Mouse (Mus musculus): Measurements from ENCODE around the gene Mrpl9. TPM values are rescaled to one million over a fixed set of nuclear protein-coding genes. Genes with fewer than 3 reads are reported as not detected.

The Mrpl9 gene
- polyA plus RNA-seq, 1 experiment from 2014 or later, result 75.2 TPM

GRCm38 (mm10) chr3:94473115-94473505, 30.0 kb downstream of the Mrpl9 start:
- Histone ChIP-seq H3K4me3 (ENCODE audit: low read depth, low read length) (no peak overlapping the region), H3K9ac (ENCODE audit: low read length) (no peak overlapping the region), H3K27ac (replicated peaks; ENCODE audit: low read depth, low read length) (no peak overlapping the region), H3K36me3 (ENCODE audit: control insufficient read depth, insufficient read depth, low read length) (no peaks in the 10 kb centered on the region), H3K9me3 (ENCODE audit: control insufficient read depth, low read length) (no peaks in the 10 kb centered on the region), H3K4me1 (ENCODE audit: control insufficient read depth, insufficient read depth, low read length) (peaks cover 9% of the 10 kb centered on the region; the same call in 1 of the 2 replicates), H3K4me2 (ENCODE audit: low read depth, severe bottlenecking) (peak overlapping the region; percentile 46; the same call in 1 of the 2 replicates), H3K27me3 (ENCODE audit: control insufficient read depth, insufficient read depth, low read length) (no peaks in the 10 kb centered on the region)
- 49% methylated on average over 10 of the region's 10 CpGs for WGBS
- no peak for DNase-seq (ENCODE audit: low spot score)
- ATAC-seq (ENCODE audit: insufficient number of reproducible peaks, low FRiP score, low TSS enrichment, low read depth), result no peak

GRCm38 (mm10) chr3:94473567-94474232, 30.6 kb downstream of the Mrpl9 start:
- no peak overlapping the region for H3K9ac ChIP-seq (ENCODE audit: low read length)
- H3K36me3 ChIP-seq (ENCODE audit: control insufficient read depth, insufficient read depth, low read length), result no peaks in the 10 kb centered on the region
- ATAC-seq (ENCODE audit: insufficient number of reproducible peaks, low FRiP score, low TSS enrichment, low read depth), result no peak
- H3K27ac ChIP-seq (replicated peaks; ENCODE audit: low read depth, low read length), result no peak overlapping the region
- peaks cover 9% of the 10 kb centered on the region; the same call in 1 of the 2 replicates for H3K4me1 ChIP-seq (ENCODE audit: control insufficient read depth, insufficient read depth, low read length)
- no peak overlapping the region for H3K4me2 ChIP-seq (ENCODE audit: low read depth, severe bottlenecking)
- 0 out of 2 replicates have a peak, but pooled peaks cover 2% of the 10 kb centered on the region for H3K27me3 ChIP-seq (ENCODE audit: control insufficient read depth, insufficient read depth, low read length)
- no peak for DNase-seq (ENCODE audit: low spot score)
- no peaks in the 10 kb centered on the region for H3K9me3 ChIP-seq (ENCODE audit: control insufficient read depth, low read length)
- no peak overlapping the region for H3K4me3 ChIP-seq (ENCODE audit: low read depth, low read length)
- 67% methylated on average over 5 of the region's 5 CpGs for WGBS

DNA sequence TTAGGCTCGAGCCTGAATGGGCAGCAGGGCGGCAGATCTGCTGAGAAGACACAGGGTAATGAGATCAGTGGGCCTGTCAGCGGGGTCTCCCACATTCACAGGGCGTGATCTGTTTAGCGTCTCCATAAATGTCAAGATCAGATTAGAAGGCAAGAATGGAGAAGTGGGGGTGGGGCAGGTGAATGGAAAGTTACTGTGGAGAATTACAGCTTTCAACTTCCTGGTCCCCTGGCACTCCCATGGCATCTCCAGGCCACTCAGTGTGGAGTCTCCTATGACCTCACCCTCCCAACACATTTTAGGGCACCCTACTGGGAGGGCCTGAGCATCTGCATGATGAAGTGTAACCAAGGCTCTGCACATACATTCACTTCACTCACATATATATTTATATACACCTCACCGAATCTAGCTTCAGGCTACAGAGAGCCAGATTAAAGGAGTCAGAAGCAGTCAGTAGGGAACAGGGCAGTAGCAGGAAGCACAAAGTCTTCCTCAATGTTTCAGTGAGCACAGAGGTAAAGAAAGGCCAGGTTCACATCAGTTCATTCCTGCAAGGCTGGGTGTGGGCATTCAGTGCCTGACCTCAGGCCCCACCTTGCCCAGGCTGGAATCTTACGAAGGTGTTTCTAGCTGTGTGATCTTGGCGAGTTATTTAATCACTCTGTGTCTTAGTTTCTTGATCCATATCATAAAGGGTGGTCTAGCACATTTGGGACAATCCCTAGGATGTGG, 33.4 kb downstream of the Mrpl9 start:
- Histone ChIP-seq H3K4me2 (ENCODE audit: low read depth, severe bottlenecking) (no peak overlapping the region), H3K36me3 (ENCODE audit: control insufficient read depth, insufficient read depth, low read length) (no peaks in the 10 kb centered on the region), H3K27ac (replicated peaks; ENCODE audit: low read depth, low read length) (no peak overlapping the region), H3K9ac (ENCODE audit: low read length) (no peak overlapping the region), H3K9me3 (ENCODE audit: control insufficient read depth, low read length) (no peaks in the 10 kb centered on the region), H3K4me1 (ENCODE audit: control insufficient read depth, insufficient read depth, low read length) (peaks cover 13% of the 10 kb centered on the region), H3K4me3 (ENCODE audit: low read depth, low read length) (no peak overlapping the region), H3K27me3 (ENCODE audit: control insufficient read depth, insufficient read depth, low read length) (peaks cover 8% of the 10 kb centered on the region; the same call in 1 of the 2 replicates)
- WGBS, result 34% methylated on average over 8 of the region's 8 CpGs
- DNase-seq (ENCODE audit: low spot score), result peak; percentile 36
- no peak for ATAC-seq (ENCODE audit: insufficient number of reproducible peaks, low FRiP score, low TSS enrichment, low read depth)

GRCm38 (mm10) chr3:94477444-94477843, 34.3 kb downstream of the Mrpl9 start:
- Histone ChIP-seq H3K4me2 (ENCODE audit: low read depth, severe bottlenecking) (no peak overlapping the region), H3K4me3 (ENCODE audit: low read depth, low read length) (no peak overlapping the region), H3K4me1 (ENCODE audit: control insufficient read depth, insufficient read depth, low read length) (peaks cover 9% of the 10 kb centered on the region), H3K27ac (replicated peaks; ENCODE audit: low read depth, low read length) (no peak overlapping the region), H3K9me3 (ENCODE audit: control insufficient read depth, low read length) (no peaks in the 10 kb centered on the region), H3K36me3 (ENCODE audit: control insufficient read depth, insufficient read depth, low read length) (no peaks in the 10 kb centered on the region), H3K27me3 (ENCODE audit: control insufficient read depth, insufficient read depth, low read length) (peaks cover 8% of the 10 kb centered on the region; the same call in 1 of the 2 replicates), H3K9ac (ENCODE audit: low read length) (no peak overlapping the region)
- no peak for ATAC-seq (ENCODE audit: insufficient number of reproducible peaks, low FRiP score, low TSS enrichment, low read depth)
- DNase-seq (ENCODE audit: low spot score), result no peak
- 63% methylated on average over 4 of the region's 4 CpGs for WGBS

DNA sequence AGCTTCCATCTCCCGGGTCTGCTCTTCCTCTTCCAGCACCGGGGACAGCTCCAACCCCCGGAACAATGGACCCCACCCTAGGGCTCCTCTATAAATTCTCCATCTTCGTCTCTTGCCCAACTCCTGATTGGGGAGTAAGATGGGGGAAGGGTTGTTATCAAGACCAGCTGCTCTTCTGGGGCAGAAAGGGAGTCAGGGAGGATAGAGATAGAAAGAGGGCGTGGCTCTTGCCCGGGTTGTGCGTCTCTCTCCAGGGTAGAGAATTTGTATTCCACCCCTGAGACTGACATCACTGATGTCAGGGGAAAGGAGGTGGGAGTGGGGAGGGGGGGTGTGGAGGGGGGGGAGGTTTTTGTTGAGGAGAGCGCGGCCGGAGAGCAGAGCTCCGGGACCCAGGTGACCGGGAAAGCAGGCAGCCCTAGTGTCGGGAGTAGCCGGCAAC, 34.9 kb downstream of the Mrpl9 start, which contains the start of gene Celf3:
Gene Celf3 (plus strand): TSS at position 315 of the 442 bp plus-strand sequence.
- WGBS, result under 1% methylated on average over 12 of the region's 14 CpGs
- DNase-seq (ENCODE audit: low spot score) (peak; percentile 53), ATAC-seq (ENCODE audit: insufficient number of reproducible peaks, low FRiP score, low TSS enrichment, low read depth) (0 out of 2 replicates have a peak, but pooled peaks have one; percentile 26)
- Histone ChIP-seq H3K9me3 (ENCODE audit: control insufficient read depth, low read length) (no peaks in the 10 kb centered on the region), H3K4me3 (ENCODE audit: low read depth, low read length) (0 out of 2 replicates have a peak within 1 kb of the TSS, but pooled peaks have one; percentile 3), H3K9ac (ENCODE audit: low read length) (no peak within 1 kb of the TSS), H3K27ac (replicated peaks; ENCODE audit: low read depth, low read length) (no peak within 1 kb of the TSS), H3K27me3 (ENCODE audit: control insufficient read depth, insufficient read depth, low read length) (peaks cover 8% of the 10 kb centered on the region; the same call in 1 of the 2 replicates), H3K4me1 (ENCODE audit: control insufficient read depth, insufficient read depth, low read length) (peaks cover 8% of the 10 kb centered on the region; the same call in 1 of the 2 replicates), H3K36me3 (ENCODE audit: control insufficient read depth, insufficient read depth, low read length) (no peaks in the 10 kb centered on the region), H3K4me2 (ENCODE audit: low read depth, severe bottlenecking) (no peak within 1 kb of the TSS)

- H3K4me1 ChIP-seq (ENCODE audit: control insufficient read depth, insufficient read depth, low read length), result peaks cover 8% of the 10 kb centered on the region; the same call in 1 of the 2 replicates
- no peaks in the 10 kb centered on the region for H3K9me3 ChIP-seq (ENCODE audit: control insufficient read depth, low read length)
- H3K9ac ChIP-seq (ENCODE audit: low read length), result no peak overlapping the region
- 0 out of 2 replicates have a peak overlapping the region, but pooled peaks have one; percentile 3 for H3K4me3 ChIP-seq (ENCODE audit: low read depth, low read length)
- H3K36me3 ChIP-seq (ENCODE audit: control insufficient read depth, insufficient read depth, low read length), result no peaks in the 10 kb centered on the region
- 13% methylated on average over 9 of the region's 9 CpGs for WGBS
- no peak overlapping the region for H3K4me2 ChIP-seq (ENCODE audit: low read depth, severe bottlenecking)
- no peak for ATAC-seq (ENCODE audit: insufficient number of reproducible peaks, low FRiP score, low TSS enrichment, low read depth)
- DNase-seq (ENCODE audit: low spot score), result no peak
- H3K27me3 ChIP-seq (ENCODE audit: control insufficient read depth, insufficient read depth, low read length), result peaks cover 8% of the 10 kb centered on the region; the same call in 1 of the 2 replicates
- H3K27ac ChIP-seq (replicated peaks; ENCODE audit: low read depth, low read length), result no peak overlapping the region
Observed at GRCm38 (mm10) chr3:94478591-94479169, 35.6 kb downstream of the Mrpl9 start.

DNA sequence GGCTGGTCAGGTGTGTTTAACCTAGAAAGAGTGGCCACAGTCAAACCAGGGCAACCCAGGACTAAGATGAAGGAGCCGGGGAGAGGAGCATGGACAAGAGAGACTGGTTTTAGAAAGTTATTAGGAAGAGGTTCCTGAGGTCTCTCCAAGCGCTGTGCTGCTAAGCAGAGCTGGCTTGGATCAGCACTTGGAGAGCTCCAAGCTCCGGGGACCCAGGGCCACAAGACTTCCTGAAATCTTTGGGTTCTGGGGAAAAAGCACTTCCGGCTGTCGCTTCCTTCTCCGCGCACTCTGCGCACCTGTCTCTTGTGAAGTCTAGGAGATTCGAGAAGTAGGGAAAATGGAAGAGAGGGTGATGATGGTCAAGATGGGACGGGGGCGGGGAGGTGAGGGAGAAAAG, 36.4 kb downstream of the Mrpl9 start:
- DNase-seq (ENCODE audit: low spot score), result peak; percentile 70
- no peak overlapping the region for H3K4me3 ChIP-seq (ENCODE audit: low read depth, low read length)
- WGBS, result 2% methylated on average over 11 of the region's 11 CpGs
- H3K27ac ChIP-seq (replicated peaks; ENCODE audit: low read depth, low read length), result no peak overlapping the region
- peak overlapping the region; percentile 5; the same call in 1 of the 2 replicates for H3K4me2 ChIP-seq (ENCODE audit: low read depth, severe bottlenecking)
- no peak for ATAC-seq (ENCODE audit: insufficient number of reproducible peaks, low FRiP score, low TSS enrichment, low read depth)
- H3K9me3 ChIP-seq (ENCODE audit: control insufficient read depth, low read length), result no peaks in the 10 kb centered on the region
- no peaks in the 10 kb centered on the region for H3K36me3 ChIP-seq (ENCODE audit: control insufficient read depth, insufficient read depth, low read length)
- H3K9ac ChIP-seq (ENCODE audit: low read length), result no peak overlapping the region
- H3K4me1 ChIP-seq (ENCODE audit: control insufficient read depth, insufficient read depth, low read length), result peaks cover 13% of the 10 kb centered on the region; the same call in 1 of the 2 replicates
- H3K27me3 ChIP-seq (ENCODE audit: control insufficient read depth, insufficient read depth, low read length), result peaks cover 8% of the 10 kb centered on the region; the same call in 1 of the 2 replicates
